Mouse (Mus musculus) gastrocnemius, adult 2 months (tissue): ENCODE data around the gene Cope. TPM values are rescaled to one million over a fixed set of nuclear protein-coding genes. Genes with fewer than 3 reads are reported as not detected.
A peak's percentile ranks its signal among the peaks of the same experiment; 100 is the strongest.

ENCODE experiments used
- DNase-seq: peaks from one replicate; pipeline ENCODE4 v3.0.0; 2022
- H3K27ac ChIP-seq: fragments of 200-600 bp; 2 replicates; pipeline ENCODE4 v1.8.1; 2022; ENCODE audit warnings: mild to moderate bottlenecking
- H3K4me3 ChIP-seq: fragments of 200-600 bp; 2 replicates; pipeline ENCODE4 v1.8.1; 2022; ENCODE audit warnings: mild to moderate bottlenecking, moderate library complexity
- CTCF ChIP-seq: fragments of 200-600 bp; IDR thresholded peaks from 2 replicates; pipeline ENCODE4 v1.8.1; 2022; ENCODE audit warnings: antibody characterized with exemption, mild to moderate bottlenecking, moderate library complexity
- intact Hi-C: fragments of 180-260 bp; cut with DNase I; formaldehyde crosslinking; loops from one replicate; pipeline ENCODE4 v1.15.1; 2025
- total RNA-seq, 2 experiments: library from RNA; stranded (reverse); gene quantifications; 2 replicates each; pipeline ENCODE4 v1.2.3; 2021

The Cope gene
- total RNA-seq, 2 experiments from 2014 or later, result 118 to 128 TPM

GRCm38 (mm10) chr8:70316511-70317504, 14.5 kb downstream of the Cope start:
- peak; percentile 78 for DNase-seq
- Histone ChIP-seq H3K4me3 (peak overlapping the region; percentile 82), H3K27ac (peak overlapping the region; percentile 95)
- intact Hi-C loops, result no loop called here
- TF ChIP-seq CTCF, result no peak

- intact Hi-C loops, result no loop called here
- TF ChIP-seq CTCF, result no peak
- peak overlapping the region; percentile 82 for H3K4me3 ChIP-seq
- peak; percentile 84 for DNase-seq
- peak overlapping the region; percentile 95 for H3K27ac ChIP-seq
These were observed 15.6 kb downstream of the Cope start for GRCm38 (mm10) chr8:70317872-70318271.

- Histone ChIP-seq H3K4me3 (no peak overlapping the region), H3K27ac (no peak overlapping the region)
- no peak for DNase-seq
- peak; percentile 12; the same call in 1 of the 2 replicates for TF ChIP-seq CTCF
- intact Hi-C loops, result no loop called here
These were observed 21.4 kb downstream of the Cope start for GRCm38 (mm10) chr8:70323716-70324115.

GRCm38 (mm10) chr8:70327512-70327911, 25.2 kb downstream of the Cope start:
- intact Hi-C loops, result no loop called here
- Histone ChIP-seq H3K27ac (no peak overlapping the region), H3K4me3 (no peak overlapping the region)
- TF ChIP-seq CTCF, result no peak
- no peak for DNase-seq

- TF ChIP-seq CTCF, result no peak
These were observed 27.0 kb downstream of the Cope start, which contains the start of gene Gdf1 for GRCm38 (mm10) chr8:70329124-70329834. Gdf1 (plus strand) TSS chr8:70329817.

GRCm38 (mm10) chr8:70329835-70330740, 27.8 kb downstream of the Cope start:
- H3K4me3 ChIP-seq, result no peak overlapping the region
- no peak for TF ChIP-seq CTCF
- intact Hi-C loops, result no loop called here
- DNase-seq, result no peak
- H3K27ac ChIP-seq, result no peak overlapping the region

More at GRCm38 (mm10) chr8:70329124-70329834, 27.0 kb downstream of the Cope start, which contains the start of gene Gdf1:
- peak; percentile 46 for DNase-seq
- H3K27ac ChIP-seq, result no peak within 1 kb of the TSS
- H3K4me3 ChIP-seq, result no peak within 1 kb of the TSS
- intact Hi-C loops, result no loop called here

GRCm38 (mm10) chr8:70330741-70331364, 28.5 kb downstream of the Cope start:
- peak; percentile 51 for DNase-seq
- Histone ChIP-seq H3K27ac (no peak overlapping the region), H3K4me3 (no peak overlapping the region)
- intact Hi-C loops, result no loop called here
- TF ChIP-seq CTCF, result peak; percentile 14; the same call in 1 of the 2 replicates

- Histone ChIP-seq H3K27ac (no peak overlapping the region), H3K4me3 (no peak overlapping the region)
- TF ChIP-seq CTCF, result no peak
- intact Hi-C loops, result no loop called here
- no peak for DNase-seq
These were observed 29.2 kb downstream of the Cope start for GRCm38 (mm10) chr8:70331526-70331925.

- peak; percentile 97 for TF ChIP-seq CTCF
- intact Hi-C loops, result no loop called here
- Histone ChIP-seq H3K27ac (no peak overlapping the region), H3K4me3 (no peak overlapping the region; the same call in 1 of the 2 replicates)
- peak; percentile 85 for DNase-seq
These were observed 30.0 kb downstream of the Cope start for GRCm38 (mm10) chr8:70332070-70332877.

GRCm38 (mm10) chr8:70332878-70333202, 30.5 kb downstream of the Cope start:
- no peak for TF ChIP-seq CTCF
- no peak overlapping the region for H3K4me3 ChIP-seq
- intact Hi-C loops, result no loop called here
- DNase-seq, result no peak
- no peak overlapping the region for H3K27ac ChIP-seq

GRCm38 (mm10) chr8:70338931-70339330, 36.6 kb downstream of the Cope start:
- DNase-seq, result no peak
- TF ChIP-seq CTCF, result no peak
- intact Hi-C loops, result no loop called here
- Histone ChIP-seq H3K27ac (no peak overlapping the region), H3K4me3 (no peak overlapping the region)
